Mouse (Mus musculus) kidney, adult 2 months (tissue): ENCODE measurements around the gene Ralgapa1.

ENCODE experiments used
- CTCF ChIP-seq: fragments of 200-500 bp; conservative IDR thresholded peaks from 2 replicates; pipeline ENCODE4 v1.5.1; 2011; ENCODE audit warnings: low read depth, mild to moderate bottlenecking, control low read depth, low read length, moderate library complexity, mixed read lengths; ENCODE audit not compliant: insufficient read depth, insufficient read length
- POLR2A ChIP-seq: fragments of 200-500 bp; IDR thresholded peaks from one replicate; pipeline ENCODE4 v1.6.1; 2011; ENCODE audit warnings: low read depth, low read length, control low read depth

DNA sequence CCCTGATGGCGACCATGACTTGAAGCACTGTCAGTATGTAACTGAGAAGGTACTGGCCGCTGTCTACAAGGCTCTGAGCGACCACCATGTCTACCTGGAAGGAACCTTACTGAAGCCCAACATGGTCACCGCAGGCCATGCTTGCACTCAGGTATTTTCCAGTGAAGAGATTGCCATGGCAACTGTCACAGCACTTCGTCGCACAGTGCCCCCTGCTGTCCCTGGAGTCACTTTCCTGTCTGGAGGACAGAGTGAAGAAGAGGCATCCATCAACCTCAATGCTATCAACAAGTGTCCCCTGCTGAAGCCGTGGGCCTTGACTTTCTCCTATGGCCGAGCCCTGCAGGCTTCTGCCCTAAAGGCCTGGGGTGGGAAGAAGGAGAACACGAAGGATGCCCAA lies 255.1 kb downstream of the Ralgapa1 start:
- no peak for TF ChIP-seq CTCF
- no peak for TF ChIP-seq POLR2A
